Mouse (Mus musculus) spleen, adult 2 months (tissue): ENCODE measurements around the gene Gopc. TPM values are rescaled to one million over a fixed set of nuclear protein-coding genes. Genes with fewer than 3 reads are reported as not detected.

Source experiments
- DNase-seq, 2 experiments: peaks; one replicate each; pipeline versions ENCODE4 v3.0.0 to v3.0.0-alpha.2; 2012 to 2021; ENCODE audit warnings: low spot score in 2 of 2, low read depth in 1 of 2
- H3K27ac ChIP-seq: fragments of 200-500 bp; 2 replicates; pipeline ENCODE4 v1.5.1; 2012; ENCODE audit warnings: low read length, inconsistent platforms; ENCODE audit not compliant: insufficient read depth
- H3K27me3 ChIP-seq: fragments of 200-500 bp; 2 replicates; pipeline ENCODE4 v1.6.1; 2012; ENCODE audit warnings: mild to moderate bottlenecking, moderate library complexity, low read length, inconsistent platforms; ENCODE audit not compliant: control insufficient read depth, insufficient read depth
- H3K36me3 ChIP-seq: fragments of 200-500 bp; 2 replicates; pipeline ENCODE4 v1.6.1; 2012; ENCODE audit warnings: mild to moderate bottlenecking, low read length, inconsistent platforms; ENCODE audit not compliant: control insufficient read depth, insufficient read depth
- H3K4me1 ChIP-seq: fragments of 200-500 bp; 2 replicates; pipeline ENCODE4 v1.6.1; 2011; ENCODE audit warnings: inconsistent platforms; ENCODE audit not compliant: control insufficient read depth, insufficient read depth, insufficient read length
- H3K4me3 ChIP-seq: fragments of 200-500 bp; 2 replicates; pipeline ENCODE4 v1.5.1; 2011; ENCODE audit warnings: mild to moderate bottlenecking, inconsistent platforms; ENCODE audit not compliant: insufficient read depth, insufficient read length; ENCODE audit errors: extremely low read depth
- CTCF ChIP-seq: fragments of 200-500 bp; IDR thresholded peaks from 2 replicates; pipeline ENCODE4 v1.5.1; 2011; ENCODE audit warnings: mild to moderate bottlenecking, inconsistent platforms; ENCODE audit not compliant: insufficient read depth, insufficient read length, insufficient replicate concordance; ENCODE audit errors: extremely low read depth
- POLR2A ChIP-seq: fragments of 200-500 bp; IDR thresholded peaks from 2 replicates; pipeline ENCODE4 v1.6.1; 2011; ENCODE audit warnings: low read depth, low read length, inconsistent platforms
- WGBS: fragments of 180-500 bp; shearing (Covaris S2); methylation state at CpG from one replicate; pipeline ENCODE4 v1.1.7; 2018; 5-methylcytosine and 5-hydroxymethylcytosine counted together
- polyA plus RNA-seq: library from polyadenylated mRNA; depleted of rRNA; stranded (reverse); fragments of >200 nt; gene quantifications from 2 replicates; pipeline ENCODE4 v1.2.3, GENCODE M21; 2012

The Gopc gene
- polyA plus RNA-seq, 1 experiment: 4.6 TPM

DNA sequence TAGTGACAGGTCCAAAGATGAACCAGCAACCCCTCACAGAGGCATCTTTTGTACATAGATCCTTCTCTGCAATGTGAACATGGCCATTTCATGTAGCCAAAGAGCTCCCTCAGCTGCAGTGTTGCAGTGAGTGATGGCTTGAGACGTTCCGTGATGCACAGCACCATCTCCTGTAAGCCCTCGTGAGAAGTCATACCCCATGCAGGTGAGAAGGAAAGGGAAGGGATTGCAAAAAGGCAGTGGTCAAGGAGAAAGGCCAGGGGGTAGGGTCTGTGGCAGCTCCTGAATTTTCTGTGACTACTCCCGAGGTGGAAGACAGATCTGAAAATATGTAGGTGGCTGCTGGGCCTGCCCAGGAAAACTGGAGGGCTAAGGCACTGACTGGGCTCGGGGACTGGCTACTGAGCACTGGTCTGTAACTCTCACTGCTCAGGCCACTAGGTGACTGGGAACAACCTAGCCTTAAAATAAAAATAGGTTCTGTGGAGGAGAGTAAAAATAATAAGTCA lies 7.1 kb upstream of the Gopc start, which contains the start of gene Nepn:
TSS of gene Nepn (plus strand) at position 51 of the 509 bp plus-strand sequence.
- 78% methylated on average over 5 of the region's 5 CpGs for WGBS
- no peak within 1 kb of the TSS for H3K4me3 ChIP-seq
- H3K27me3 ChIP-seq: 0 out of 2 replicates have a peak, but pooled peaks cover 3% of the 10 kb centered on the region
- no peaks in the 10 kb centered on the region for H3K4me1 ChIP-seq
- no peak for TF ChIP-seq POLR2A
- TF ChIP-seq CTCF: no peak
- no peak for DNase-seq
- H3K36me3 ChIP-seq: no peaks in the 10 kb centered on the region
- no peak within 1 kb of the TSS for H3K27ac ChIP-seq

DNA sequence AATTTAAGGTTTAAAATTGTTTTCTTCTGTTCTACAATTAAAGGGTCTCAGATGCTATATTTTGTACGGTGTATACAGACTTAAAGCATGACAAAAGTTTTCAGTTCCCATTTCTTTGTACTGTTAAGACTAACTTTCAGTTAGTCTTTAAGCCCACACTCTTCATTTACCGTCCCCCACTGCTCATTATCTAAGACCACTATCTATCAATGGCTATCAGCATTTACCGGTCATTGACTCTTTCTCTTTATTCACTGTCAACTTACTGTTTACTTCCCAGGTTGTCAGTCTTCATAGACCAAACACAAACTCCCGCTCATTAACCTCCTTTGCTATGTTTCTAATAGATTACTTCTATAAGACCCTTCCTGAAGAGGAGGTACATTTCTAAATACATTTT lies 5.3 kb upstream of the Gopc start:
- H3K4me1 ChIP-seq: no peaks in the 10 kb centered on the region
- WGBS: 67% methylated on average over 4 of the region's 4 CpGs
- TF ChIP-seq POLR2A: no peak
- TF ChIP-seq CTCF: no peak

DNA sequence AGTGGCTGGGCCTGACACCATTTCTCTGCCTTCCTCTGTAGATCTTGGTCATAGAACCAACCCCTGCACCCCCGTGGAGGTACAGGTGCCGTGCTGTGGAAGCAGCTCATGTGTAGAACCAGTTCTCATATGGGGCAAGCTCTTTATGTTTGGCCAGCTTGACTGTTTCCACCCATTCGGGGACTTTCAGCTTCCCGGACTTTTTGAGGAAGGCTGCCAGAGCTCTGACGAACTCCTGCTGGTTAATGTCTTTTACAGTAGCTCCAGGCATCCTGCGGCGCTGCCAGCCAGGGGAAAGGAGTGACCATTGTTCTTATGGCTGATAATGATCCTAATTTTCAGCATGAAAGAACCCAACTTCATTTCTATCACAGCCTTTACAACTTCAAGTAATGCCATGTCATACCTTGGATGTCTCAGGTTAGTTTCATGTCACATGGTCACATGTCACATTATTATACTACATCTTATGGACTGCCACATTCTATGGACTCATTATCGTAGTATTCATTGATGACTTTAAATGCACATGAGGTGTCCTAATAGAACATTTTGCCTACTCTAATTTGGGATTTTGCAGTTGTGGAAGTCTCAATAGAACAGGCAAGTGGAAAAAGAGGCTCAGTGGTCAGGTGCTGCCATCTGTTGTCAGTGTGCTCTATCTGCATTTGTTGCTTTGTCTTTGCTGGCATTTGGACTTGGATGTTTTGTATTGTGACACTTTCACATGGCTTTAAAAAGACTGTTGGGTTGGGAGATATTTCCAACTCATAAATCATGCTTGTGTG lies 3.1 kb upstream of the Gopc start:
- 69% methylated on average over 8 of the region's 8 CpGs for WGBS
- peak in 1 of 2 experiments; percentile 50 for DNase-seq
- H3K27me3 ChIP-seq: no peaks in the 10 kb centered on the region
- no peaks in the 10 kb centered on the region for H3K4me1 ChIP-seq
- no peak overlapping the region for H3K27ac ChIP-seq
- H3K4me3 ChIP-seq: no peak overlapping the region
- TF ChIP-seq CTCF (peak; percentile 85; the same call in 1 of the 2 replicates), POLR2A (no peak)
- no peaks in the 10 kb centered on the region for H3K36me3 ChIP-seq

More for the DNA sequence above, 5.3 kb upstream of the Gopc start:
- Histone ChIP-seq H3K27ac (no peak overlapping the region), H3K36me3 (no peaks in the 10 kb centered on the region), H3K4me3 (no peak overlapping the region), H3K27me3 (0 out of 2 replicates have a peak, but pooled peaks cover 3% of the 10 kb centered on the region)
- DNase-seq: no peak

DNA sequence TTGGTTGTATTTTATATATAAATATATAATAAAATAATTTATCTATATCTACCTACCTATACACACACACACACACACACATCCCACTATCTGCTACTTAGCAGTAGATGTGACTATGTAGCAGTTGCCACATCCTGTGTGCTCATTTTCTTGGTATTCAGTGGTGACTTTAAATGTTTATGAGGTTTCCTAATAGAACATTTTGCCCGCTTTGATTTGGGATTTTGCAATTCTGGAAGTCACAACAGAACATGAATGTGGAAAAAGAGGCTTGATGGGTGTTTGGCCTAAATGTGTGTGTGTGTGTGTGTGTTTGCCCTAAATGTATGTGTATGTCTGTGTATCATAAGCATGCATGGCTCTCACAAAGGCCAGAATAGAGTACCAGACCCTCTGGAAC lies 1.6 kb upstream of the Gopc start:
- H3K27me3 ChIP-seq: no peaks in the 10 kb centered on the region
- H3K27ac ChIP-seq: no peak overlapping the region
- DNase-seq: no peak
- no peak for TF ChIP-seq POLR2A
- no peak for TF ChIP-seq CTCF
- WGBS: 82% methylated on average over 1 of the region's 1 CpGs
- no peaks in the 10 kb centered on the region for H3K36me3 ChIP-seq
- H3K4me1 ChIP-seq: no peaks in the 10 kb centered on the region
- H3K4me3 ChIP-seq: no peak overlapping the region

DNA sequence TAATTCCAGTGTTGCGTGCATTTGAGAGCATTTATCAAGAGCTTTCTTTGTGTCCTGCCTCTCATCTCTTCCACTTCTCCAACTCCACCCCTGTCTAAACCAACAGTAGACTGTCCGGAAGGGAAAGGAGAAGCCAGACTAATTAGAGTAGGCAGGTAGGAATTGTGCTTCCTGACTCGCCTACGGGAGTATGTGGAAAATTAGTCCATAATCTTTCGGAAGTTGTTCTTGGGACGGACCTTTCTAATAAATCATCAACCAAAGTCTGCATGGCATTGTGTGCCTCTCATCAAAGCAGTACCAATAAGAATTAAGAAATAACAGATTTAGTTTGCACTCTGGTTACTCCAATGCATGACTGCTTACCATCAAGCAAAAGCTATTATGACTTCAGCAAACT lies 1.1 kb upstream of the Gopc start:
- Histone ChIP-seq H3K4me1 (no peaks in the 10 kb centered on the region), H3K27ac (no peak overlapping the region), H3K36me3 (no peaks in the 10 kb centered on the region), H3K4me3 (no peak overlapping the region; the same call in 1 of the 2 replicates), H3K27me3 (no peaks in the 10 kb centered on the region)
- no peak for TF ChIP-seq CTCF
- DNase-seq: no peak
- 91% methylated on average over 6 of the region's 6 CpGs for WGBS

DNA sequence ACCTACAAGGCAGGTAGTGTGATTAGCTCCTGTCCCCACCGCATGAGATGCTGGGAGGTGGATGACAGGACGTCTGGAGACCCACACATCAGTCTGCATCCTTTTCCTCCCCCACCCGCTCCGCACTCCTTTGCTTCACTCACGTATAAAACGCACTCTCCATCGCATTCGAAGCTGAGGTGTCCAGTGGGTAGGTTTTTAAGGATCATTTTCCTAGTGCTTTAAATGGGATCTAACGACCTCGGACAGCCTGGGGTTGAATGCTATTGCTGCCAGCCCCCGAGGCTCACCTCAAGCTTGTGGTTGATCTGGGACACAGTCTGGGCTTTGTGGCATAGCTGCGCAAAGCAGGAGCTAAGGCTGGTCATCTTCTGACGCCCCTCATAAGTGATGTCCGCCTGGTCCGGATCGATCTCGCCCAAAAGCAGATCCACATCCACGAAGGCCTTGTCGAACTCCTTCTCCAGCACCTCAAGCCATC lies 563 bp downstream of the Gopc start:
- no peaks in the 10 kb centered on the region for H3K36me3 ChIP-seq
- H3K4me1 ChIP-seq: no peaks in the 10 kb centered on the region
- under 1% methylated on average over 19 of the region's 19 CpGs for WGBS
- peak in 1 of 2 experiments; percentile 11 for DNase-seq
- no peaks in the 10 kb centered on the region for H3K27me3 ChIP-seq
- no peak for TF ChIP-seq POLR2A
- no peak for TF ChIP-seq CTCF
- H3K4me3 ChIP-seq: peak overlapping the region; percentile 83
- H3K27ac ChIP-seq: peak overlapping the region; percentile 75

DNA sequence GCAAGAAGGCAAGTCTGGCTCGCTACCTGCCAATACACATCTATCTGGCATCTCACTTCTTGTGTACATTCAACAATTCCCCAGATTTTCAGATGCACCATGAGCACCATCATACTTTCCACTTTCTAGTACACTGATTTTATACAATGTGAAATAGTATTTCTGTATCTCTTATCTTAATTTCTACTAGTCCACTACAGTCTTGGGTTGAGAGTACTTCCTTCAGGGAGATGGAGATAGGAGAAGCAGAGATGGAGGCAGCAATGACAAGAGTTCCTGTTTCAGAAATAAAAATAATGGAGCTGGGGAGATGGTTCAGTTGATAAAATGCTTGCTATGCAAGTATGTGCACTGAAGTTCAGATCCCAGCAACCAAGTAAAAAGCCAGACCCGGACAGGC lies 4.1 kb downstream of the Gopc start:
- Histone ChIP-seq H3K27ac (no peak overlapping the region), H3K4me3 (no peak overlapping the region; the same call in 1 of the 2 replicates), H3K4me1 (0 out of 2 replicates have a peak, but pooled peaks cover 2% of the 10 kb centered on the region), H3K27me3 (no peaks in the 10 kb centered on the region), H3K36me3 (no peaks in the 10 kb centered on the region)
- WGBS: 94% methylated on average over 2 of the region's 2 CpGs
- TF ChIP-seq POLR2A (no peak), CTCF (no peak)
- no peak for DNase-seq
